Mouse (Mus musculus) small intestine, adult 2 months (tissue): ENCODE results near the gene Cat. TPM values are rescaled to one million over a fixed set of nuclear protein-coding genes. Genes with fewer than 3 reads are reported as not detected.
A peak's percentile ranks its signal among the peaks of the same experiment; 100 is the strongest.

Experiments
- H3K27ac ChIP-seq: fragments of 200-500 bp; 2 replicates; pipeline ENCODE4 v1.5.1; 2012; ENCODE audit warnings: low read depth, low read length, control low read depth, inconsistent platforms; ENCODE audit not compliant: insufficient read depth
- H3K27me3 ChIP-seq: fragments of 200-500 bp; 2 replicates; pipeline ENCODE4 v1.6.1; 2012; ENCODE audit warnings: mild to moderate bottlenecking, moderate library complexity, low read length, inconsistent platforms; ENCODE audit not compliant: control insufficient read depth, insufficient read depth
- H3K36me3 ChIP-seq: fragments of 200-500 bp; 2 replicates; pipeline ENCODE4 v1.6.1; 2012; ENCODE audit warnings: mild to moderate bottlenecking, low read length, control low read depth, inconsistent platforms; ENCODE audit not compliant: control insufficient read depth, insufficient read depth
- H3K4me1 ChIP-seq: fragments of 200-500 bp; 2 replicates; pipeline ENCODE4 v1.6.1; 2012; ENCODE audit warnings: low read length, inconsistent platforms, mixed read lengths; ENCODE audit not compliant: control insufficient read depth, insufficient read depth, insufficient read length
- H3K4me3 ChIP-seq: fragments of 200-500 bp; 2 replicates; pipeline ENCODE4 v1.5.1; 2012; ENCODE audit warnings: low read depth, mild to moderate bottlenecking, control low read depth, inconsistent platforms, low read length, moderate library complexity
- CTCF ChIP-seq: fragments of 200-500 bp; IDR thresholded peaks from 2 replicates; pipeline ENCODE4 v1.5.1; 2012; ENCODE audit warnings: low read depth, mild to moderate bottlenecking, control low read depth, inconsistent platforms, low read length, moderate library complexity, mixed read lengths; ENCODE audit not compliant: insufficient replicate concordance, insufficient read length; ENCODE audit errors: extremely low read depth
- POLR2A ChIP-seq: fragments of 200-500 bp; IDR thresholded peaks from 2 replicates; pipeline ENCODE4 v1.6.1; 2012; ENCODE audit warnings: low read depth, mild to moderate bottlenecking, control low read depth, inconsistent platforms, low read length, moderate library complexity
- WGBS: fragments of 180-500 bp; shearing (Covaris S2); methylation state at CpG from one replicate; pipeline ENCODE4 v1.1.7; 2018; 5-methylcytosine and 5-hydroxymethylcytosine counted together
- polyA plus RNA-seq: library from polyadenylated mRNA; depleted of rRNA; stranded (reverse); fragments of >200 nt; gene quantifications from 2 replicates; pipeline ENCODE4 v1.2.3, GENCODE M21; 2012

Cat gene
- polyA plus RNA-seq, 1 experiment: 113 TPM

- H3K27me3 ChIP-seq: no peaks in the 10 kb centered on the region
- peaks cover 6% of the 10 kb centered on the region for H3K4me1 ChIP-seq
- H3K36me3 ChIP-seq: no peaks in the 10 kb centered on the region
- H3K27ac ChIP-seq: peak overlapping the region; percentile 89
- 10% methylated on average over 5 of the region's 5 CpGs for WGBS
- H3K4me3 ChIP-seq: peak overlapping the region; percentile 75
- TF ChIP-seq POLR2A (no peak), CTCF (no peak)
Measured at GRCm38 (mm10) chr2:103483986-103484520, 907 bp downstream of the Cat start.

GRCm38 (mm10) chr2:103483289-103483985 lies 1.5 kb downstream of the Cat start:
- Histone ChIP-seq H3K36me3 (no peaks in the 10 kb centered on the region), H3K4me3 (peak overlapping the region; percentile 45; the same call in 1 of the 2 replicates), H3K27ac (no peak overlapping the region), H3K27me3 (no peaks in the 10 kb centered on the region), H3K4me1 (peaks cover 6% of the 10 kb centered on the region)
- 22% methylated on average over 7 of the region's 7 CpGs for WGBS
- no peak for TF ChIP-seq POLR2A
- TF ChIP-seq CTCF: no peak

- H3K4me3 ChIP-seq: no peak overlapping the region
- peaks cover 19% of the 10 kb centered on the region for H3K4me1 ChIP-seq
- no peaks in the 10 kb centered on the region for H3K36me3 ChIP-seq
- TF ChIP-seq CTCF (no peak), POLR2A (no peak)
- no peak overlapping the region for H3K27ac ChIP-seq
- 82% methylated on average over 11 of the region's 11 CpGs for WGBS
- no peaks in the 10 kb centered on the region for H3K27me3 ChIP-seq
Measured at GRCm38 (mm10) chr2:103481314-103482231, 3.4 kb downstream of the Cat start.

DNA sequence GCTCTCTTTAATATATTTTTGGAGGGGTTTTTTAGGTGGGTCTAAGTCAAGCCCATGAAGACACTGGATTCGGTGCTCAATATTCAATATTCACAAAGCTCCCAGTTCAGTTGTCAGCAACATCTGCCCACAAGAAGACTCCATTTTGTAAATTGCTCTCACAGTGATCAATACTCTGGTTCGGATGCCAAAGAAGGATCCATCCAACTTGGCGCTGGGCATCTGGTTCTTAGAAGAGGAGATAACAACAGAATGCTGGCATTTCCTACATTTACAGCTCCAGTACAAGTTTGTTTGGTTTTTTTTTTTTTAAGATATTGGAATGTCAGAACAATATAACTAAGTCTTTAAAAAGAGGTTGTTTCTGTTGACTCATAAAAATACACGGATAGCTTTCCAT lies 4.1 kb downstream of the Cat start:
- Histone ChIP-seq H3K4me3 (no peak overlapping the region), H3K4me1 (peaks cover 20% of the 10 kb centered on the region), H3K27me3 (no peaks in the 10 kb centered on the region), H3K27ac (no peak overlapping the region), H3K36me3 (0 out of 2 replicates have a peak, but pooled peaks cover under 1% of the 10 kb centered on the region)
- TF ChIP-seq POLR2A (no peak), CTCF (no peak)
- 83% methylated on average over 4 of the region's 4 CpGs for WGBS

GRCm38 (mm10) chr2:103480240-103480639 lies 4.7 kb downstream of the Cat start:
- Histone ChIP-seq H3K27me3 (no peaks in the 10 kb centered on the region), H3K4me3 (no peak overlapping the region), H3K27ac (no peak overlapping the region), H3K4me1 (peaks cover 20% of the 10 kb centered on the region), H3K36me3 (peaks cover 6% of the 10 kb centered on the region)
- 80% methylated on average over 8 of the region's 8 CpGs for WGBS
- TF ChIP-seq POLR2A: no peak
- TF ChIP-seq CTCF: no peak

DNA sequence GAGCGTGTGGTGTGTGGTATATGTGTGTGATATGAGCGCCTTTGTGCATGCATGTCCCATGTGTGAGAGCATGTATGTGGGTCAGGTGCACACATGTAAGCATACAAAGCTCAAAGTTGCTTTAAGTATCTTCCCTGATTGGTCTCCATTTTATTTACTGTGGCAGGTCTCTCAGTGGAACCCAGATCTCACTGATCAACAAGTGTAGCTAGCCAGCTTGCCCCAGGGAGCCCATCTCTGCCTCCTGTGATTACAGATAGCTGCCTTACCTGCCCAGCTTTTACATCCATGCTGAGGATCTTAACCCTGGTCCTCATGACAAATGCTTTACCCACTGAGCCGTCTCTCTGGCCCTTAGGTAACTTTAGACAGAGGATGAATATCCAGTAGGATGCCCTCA lies 6.6 kb downstream of the Cat start:
- Histone ChIP-seq H3K4me3 (no peak overlapping the region), H3K36me3 (peaks cover 20% of the 10 kb centered on the region), H3K27me3 (no peaks in the 10 kb centered on the region), H3K4me1 (peaks cover 17% of the 10 kb centered on the region), H3K27ac (no peak overlapping the region)
- 90% methylated on average over 3 of the region's 3 CpGs for WGBS
- TF ChIP-seq CTCF (no peak), POLR2A (no peak)

DNA sequence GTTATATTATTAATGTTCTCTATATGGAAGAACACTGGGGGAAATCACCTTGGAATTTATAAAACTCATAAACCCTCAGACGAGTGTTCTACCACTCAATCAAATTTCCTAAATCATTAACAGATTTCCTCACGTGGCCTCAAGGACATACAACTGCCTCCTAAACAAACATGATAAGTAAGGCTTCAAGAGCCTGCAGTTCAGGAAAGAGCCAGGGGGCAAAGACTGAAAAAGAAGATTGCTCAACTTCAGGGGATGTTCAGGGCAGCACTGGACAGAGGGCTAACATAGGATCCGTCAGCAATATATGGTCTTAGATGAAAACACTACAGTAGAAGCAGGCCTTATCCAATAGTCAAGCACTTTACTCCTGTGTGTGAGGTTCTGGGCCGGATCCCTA lies 7.5 kb downstream of the Cat start:
- 28% methylated on average over 4 of the region's 4 CpGs for WGBS
- peaks cover 24% of the 10 kb centered on the region for H3K36me3 ChIP-seq
- no peak overlapping the region for H3K4me3 ChIP-seq
- TF ChIP-seq POLR2A (no peak), CTCF (no peak)
- no peaks in the 10 kb centered on the region for H3K27me3 ChIP-seq
- H3K27ac ChIP-seq: peak overlapping the region; percentile 61
- H3K4me1 ChIP-seq: peaks cover 14% of the 10 kb centered on the region
